Mouse (Mus musculus) CD4-positive helper T cell, adult 2 months (primary cell): ENCODE data around the gene Luc7l3.
"Not testable (repeated sequence)": the region's sequence is repeated elsewhere in the genome, so short reads cannot be mapped to it uniquely, and the experiment has no call there.

Experiments used
- DNase-seq: peaks from one replicate; pipeline ENCODE4 v3.0.0-alpha.2; 2012; ENCODE audit warnings: low read depth, missing footprints, low spot score

Gene Luc7l3

DNA sequence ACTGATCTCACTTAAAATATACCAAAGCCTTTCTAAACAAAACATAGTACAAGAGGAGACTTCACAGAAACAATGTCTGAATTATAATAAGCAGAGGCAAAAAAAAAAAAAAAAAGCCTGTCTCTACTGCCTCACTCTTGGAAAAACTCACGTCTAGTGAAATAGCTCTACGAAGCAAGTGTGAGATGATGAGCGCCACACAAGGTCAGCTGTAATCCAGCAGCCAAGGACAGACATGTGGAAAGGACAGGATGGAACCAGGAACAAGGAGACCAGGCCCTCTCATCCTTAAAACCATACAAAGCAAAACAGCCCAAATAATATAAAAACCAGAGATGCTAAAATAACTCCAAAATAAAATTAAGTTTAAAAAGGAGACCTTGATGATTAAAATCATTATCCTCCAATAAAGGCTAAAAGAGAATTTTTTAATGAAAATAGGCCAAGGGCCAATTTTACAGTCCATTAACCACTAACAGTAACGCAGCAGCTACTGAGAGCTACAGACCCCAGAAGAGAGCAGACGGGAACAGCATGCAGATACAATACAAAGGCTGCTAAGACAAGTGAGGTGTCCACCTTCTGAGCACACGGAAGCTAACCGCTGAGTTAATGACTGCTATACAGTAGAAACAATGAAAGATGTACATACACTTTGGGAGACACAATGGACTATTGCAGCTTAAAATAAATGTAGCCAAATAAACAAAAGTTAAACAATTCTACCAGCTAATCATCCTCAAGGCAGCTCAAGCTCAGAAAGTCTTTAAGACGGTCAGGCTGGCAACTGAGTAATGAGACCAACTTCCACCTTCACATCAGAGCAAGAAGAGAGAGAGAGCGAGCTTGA lies 26.6 kb downstream of the Luc7l3 start:
- DNase-seq = no peak

DNA sequence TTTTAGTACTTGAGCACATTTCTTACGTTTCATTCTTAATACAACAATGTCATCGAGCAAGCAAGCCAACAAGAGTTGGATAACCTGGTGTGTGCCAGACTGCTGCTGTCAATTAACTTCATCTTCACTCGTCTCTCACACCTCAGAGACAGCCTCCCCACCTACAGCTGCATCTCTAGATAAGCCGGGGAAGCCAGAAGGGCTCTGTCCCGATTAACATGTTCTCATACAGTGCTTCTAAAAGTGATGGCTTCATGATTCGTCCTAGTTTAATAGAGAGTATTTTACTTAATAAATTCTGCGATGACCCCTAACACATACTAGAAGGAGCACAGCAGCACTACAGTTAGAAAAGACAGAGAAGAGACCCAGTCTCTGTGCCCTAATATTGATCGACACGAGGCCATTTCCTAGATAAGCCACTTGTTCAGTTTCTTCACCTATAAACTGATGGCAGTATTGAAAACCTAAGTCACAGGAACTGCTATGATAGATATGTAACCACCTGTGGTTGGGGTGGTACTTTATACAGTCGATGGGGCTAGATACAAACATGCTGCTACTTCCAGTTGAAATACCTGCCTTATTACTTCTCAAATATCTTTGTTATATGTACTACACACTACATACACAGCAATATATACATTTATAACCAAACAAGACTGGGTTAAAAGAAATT lies 31.6 kb downstream of the Luc7l3 start:
- DNase-seq = no peak

DNA sequence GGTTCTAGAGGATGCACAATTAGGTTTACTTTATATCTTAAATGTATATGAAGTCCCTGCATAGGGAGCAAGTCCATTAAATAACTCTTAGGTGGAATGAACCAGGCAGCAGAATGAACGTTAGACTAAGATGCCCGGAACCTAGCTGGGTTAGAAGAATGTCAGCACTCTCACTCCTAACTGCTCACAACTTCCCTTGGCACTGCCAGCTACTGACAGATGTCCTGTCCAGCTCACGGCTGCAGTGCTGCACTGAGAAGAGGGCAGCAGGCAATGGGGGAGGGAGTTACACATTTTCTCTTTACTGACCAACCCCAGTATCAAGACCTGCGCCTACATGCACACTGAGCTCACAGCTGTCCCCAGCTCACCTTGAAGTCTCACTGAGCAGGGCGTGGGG lies 34.7 kb downstream of the Luc7l3 start:
- DNase-seq = no peak

DNA sequence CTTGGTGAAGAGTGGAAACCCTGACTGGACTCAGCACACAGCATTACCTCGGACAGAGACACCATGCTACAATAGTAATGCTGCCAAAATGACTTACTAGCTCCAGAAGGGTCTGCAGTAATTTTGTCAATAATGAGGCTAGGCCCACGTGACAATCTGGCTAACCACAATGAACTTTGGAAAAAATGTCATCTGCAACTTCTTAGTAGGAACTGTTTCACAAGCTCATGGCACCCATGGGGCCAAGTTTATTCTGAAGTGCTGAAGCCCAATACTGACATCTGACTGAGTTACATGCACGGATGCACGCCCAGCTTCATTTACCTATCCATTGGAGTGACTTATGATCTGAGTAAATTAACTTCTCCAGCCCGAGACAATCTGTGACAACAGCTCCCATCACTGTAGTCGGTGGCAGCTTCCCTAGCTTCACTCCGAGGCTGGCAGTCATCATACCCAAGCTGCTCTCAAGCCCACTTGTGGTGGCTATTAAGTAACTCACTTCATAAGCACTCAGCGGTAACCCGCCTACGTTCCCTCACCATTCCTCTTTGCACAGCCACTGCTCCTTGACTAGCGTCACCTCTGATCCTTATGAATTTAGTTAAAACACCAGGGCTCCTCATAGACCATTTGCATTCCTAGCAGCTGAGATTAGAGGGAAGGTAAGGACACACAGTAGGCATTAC lies 35.8 kb downstream of the Luc7l3 start:
- DNase-seq = no peak

DNA sequence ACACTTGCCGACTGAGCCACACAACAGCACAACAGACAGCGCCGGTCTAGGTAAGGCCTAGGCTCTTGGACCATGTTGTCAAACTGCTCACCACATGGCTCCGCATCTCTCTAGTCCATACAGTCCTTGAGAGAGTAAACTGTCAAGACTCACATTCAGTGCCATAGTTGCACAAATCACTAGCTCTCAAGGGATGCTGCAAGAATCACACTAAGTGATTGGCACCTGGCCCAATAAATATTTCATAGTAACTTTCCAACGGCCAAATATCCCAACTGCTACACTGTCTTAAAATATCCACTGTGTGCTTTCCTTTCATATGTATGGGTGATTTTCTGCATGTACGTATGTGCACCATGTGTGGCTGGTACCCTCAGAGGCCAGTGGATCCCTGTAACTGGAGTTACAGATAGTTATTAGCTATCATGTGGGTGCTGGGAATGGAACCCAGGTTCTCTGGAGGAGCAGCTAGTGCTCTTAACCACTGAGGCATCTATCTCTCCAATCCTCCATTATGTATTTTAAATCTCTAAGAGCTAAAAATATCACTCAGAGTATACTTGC lies 38.2 kb downstream of the Luc7l3 start:
- DNase-seq = no peak

DNA sequence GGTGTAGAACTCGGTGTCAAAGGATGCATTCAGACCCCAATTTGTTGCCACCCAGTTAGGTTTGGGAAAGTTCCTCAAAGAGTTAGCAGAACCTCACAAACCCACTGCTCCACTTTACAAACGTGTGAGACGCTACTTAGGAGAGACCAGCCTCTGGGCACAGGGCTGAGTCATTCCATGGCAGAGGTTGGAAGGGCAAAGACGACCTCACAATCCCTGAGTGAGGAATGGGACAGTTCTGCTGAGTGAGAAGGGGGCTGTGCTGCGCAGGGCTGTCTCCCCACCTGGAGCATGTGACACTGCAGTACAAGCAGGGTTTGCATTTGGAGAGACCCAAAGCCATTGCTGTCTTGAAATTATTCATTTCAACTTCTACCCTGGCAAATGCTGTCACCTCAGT lies 39.5 kb downstream of the Luc7l3 start:
- no peak for DNase-seq

DNA sequence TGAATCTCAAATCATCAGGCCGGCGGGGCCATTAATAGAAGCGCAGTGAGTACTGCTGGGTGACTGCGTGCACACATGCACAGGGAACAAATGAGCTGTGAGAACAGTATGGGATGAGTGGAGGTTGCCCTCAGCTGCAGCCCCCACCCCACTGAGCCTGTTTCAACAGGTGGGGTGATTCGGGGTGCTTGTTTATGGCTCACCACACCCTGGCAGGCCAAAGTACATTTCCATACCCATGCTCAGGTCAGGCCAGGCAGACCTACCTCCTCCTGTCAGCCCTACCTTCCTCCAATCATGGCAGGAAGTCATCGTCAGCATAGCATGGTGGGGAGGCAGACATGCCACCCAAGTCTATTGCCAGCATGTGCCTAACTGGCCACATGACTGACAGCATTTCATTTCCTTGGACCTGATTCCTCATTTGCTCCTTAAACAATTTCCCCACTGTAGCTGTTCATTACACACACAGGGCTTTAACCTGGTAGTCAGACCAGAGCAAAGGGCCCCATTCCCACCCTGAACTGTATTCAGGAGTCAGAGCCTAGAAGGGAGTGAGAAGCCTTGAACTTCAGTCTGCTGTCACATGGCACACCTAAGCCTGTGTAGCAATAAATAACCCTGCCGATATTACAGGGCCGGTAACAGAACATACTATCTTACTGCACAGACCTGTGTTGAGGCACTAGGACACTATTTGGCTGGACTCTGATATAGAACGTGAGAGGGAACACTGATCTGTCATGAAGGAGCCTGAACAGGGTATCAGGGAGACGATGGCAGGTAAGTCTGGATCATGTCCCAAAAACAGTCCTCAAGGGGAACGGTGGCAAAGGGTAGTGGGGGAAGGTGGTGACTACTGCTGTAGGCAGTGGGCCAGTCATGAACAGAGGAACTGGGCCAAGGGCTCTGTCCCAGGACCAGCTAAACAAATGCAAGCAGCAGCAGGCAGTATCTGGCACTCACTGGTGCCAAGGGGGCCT lies 40.3 kb downstream of the Luc7l3 start, which contains the start of gene Gm21885:
Gene Gm21885, plus strand, starts transcription at position 675 of the 983 bp plus-strand sequence.
- DNase-seq = no peak

DNA sequence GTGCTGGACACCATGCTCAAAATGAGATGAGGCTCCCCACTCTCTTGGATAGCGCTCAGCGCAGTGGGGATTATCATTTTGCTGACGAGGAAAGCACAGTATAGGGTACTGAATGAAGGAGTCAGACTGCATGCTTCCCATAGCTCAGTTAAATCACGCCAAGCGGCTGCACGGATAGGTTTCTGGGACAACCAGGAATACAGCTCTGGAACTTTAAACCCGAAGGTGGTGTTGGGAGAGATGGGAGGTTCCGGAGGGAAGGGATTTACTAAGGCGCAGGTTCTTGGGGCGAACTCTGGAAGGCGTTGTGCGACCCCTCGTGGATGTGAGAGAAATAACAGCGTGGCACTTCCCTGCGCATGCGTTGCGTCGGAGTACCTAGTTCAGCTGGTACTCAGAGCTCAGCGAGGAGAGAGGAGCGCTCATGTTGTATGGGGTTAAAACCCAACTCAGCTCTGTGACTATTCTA lies 44.9 kb downstream of the Luc7l3 start:
- peak; percentile 85 for DNase-seq

DNA sequence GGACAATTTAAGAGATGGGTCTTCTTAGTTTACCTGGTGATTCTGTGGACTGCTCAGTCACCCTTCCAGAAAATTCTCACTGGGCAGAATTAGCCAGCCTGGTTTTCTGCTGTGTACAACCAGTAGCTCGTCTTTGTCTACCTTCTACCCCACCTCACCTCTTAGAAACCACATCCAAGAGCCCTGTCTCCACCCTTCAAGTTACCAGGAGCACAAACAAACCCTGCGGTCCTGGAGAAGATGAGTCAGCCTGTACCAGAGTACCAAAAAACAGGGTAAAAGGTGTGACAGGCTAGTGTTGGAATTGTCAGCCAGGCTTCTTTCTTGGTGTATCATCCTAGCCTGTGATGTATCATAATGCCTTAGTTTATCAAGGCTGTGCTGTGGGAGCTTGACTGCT lies 46.1 kb downstream of the Luc7l3 start:
- peak; percentile 89 for DNase-seq

DNA sequence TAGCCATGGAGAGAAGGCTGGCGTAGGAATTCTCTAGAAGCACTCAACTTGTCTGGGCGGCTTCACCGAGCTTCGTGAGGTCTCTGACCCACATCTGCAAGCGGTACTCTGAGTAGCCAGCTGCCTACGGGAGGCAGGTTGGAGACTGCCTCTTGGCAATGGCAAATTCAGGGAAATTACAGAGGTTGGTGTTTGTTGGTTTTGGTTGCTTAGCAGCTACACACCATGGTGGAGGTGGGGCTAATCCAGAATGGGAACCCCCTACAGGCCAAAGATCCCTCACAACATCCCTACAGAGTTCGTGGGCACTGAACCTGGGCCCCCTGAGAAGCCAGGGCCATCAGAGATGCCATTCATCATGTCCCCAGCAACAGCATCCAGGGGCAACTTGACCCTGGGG lies 46.6 kb downstream of the Luc7l3 start:
- peak; percentile 78 for DNase-seq

DNA sequence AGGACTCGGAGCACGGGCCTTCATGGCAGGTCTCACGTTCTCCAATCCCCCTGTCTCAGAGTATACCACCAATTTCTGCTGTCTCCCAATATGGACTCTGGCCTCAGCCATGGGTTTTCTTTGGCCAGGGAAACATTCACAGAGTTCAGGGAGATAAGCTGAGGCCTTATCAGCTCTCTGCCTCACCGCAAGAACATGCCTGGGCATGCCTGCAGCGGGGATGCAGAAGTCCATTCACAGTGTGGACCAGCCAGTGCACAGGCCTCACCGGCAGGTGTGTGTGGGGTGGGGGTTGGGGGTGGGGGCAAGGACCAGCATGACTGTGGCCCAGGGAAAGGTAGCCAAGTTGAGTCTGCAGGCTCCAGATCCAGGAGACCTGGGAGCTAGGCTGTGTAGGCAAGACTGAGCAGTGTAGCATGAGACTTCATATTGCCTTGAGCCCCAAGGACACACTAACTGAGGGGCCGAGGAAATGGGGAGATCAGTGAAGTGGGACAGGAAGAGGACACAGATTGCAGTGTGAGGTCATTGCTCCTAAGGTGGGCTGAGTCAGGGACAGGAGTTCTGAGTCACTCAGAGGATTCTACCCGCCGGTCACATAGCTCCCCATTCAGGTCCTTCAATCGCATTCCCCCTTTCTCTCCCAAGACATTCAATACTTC lies 47.5 kb downstream of the Luc7l3 start:
- peak; percentile 21 for DNase-seq

DNA sequence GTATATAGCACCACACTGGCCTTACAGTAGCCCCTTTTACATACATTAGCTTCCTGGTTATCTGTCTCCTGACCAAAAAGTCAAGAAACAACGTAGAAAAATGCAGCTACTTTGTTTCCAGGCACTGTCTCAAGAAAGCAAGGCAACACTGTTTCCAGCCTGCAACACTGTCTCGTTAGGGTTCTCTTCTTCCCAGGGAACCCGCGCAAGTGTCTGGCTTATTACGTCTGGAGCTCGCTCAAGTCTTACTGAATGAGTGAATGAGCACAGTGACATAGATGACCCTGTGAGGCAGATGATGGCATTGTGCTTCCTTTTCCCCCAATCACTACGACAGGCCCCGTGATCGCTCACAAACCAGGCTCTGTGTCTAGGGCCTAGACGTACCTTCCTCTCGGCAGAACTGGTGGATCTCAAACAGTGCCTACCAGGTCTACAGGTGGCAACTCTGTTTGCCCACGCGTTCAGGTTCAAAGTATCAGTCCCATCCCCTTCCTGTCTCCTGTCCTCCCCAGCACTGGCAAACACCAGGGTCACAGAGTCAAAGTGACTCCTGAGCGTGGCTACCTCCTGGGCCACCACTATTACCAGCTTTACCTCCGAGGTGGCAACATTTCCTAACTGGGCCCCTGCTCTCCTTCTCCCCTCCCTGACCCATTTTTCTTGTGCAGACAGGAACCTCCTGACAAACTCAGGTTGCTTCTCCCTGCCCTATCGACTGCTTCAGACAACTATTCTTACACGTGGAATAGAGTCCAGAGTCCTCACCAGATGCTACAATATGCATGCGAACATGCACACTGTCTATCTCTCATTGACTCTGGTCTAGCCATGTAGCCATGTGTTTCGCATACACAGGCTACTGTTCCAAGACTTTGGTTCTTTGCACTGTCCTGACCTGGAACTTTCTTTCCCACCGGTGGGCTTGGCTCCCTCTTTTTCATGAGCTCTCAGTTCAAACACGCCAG lies 48.5 kb downstream of the Luc7l3 start:
- DNase-seq = no peak

DNA sequence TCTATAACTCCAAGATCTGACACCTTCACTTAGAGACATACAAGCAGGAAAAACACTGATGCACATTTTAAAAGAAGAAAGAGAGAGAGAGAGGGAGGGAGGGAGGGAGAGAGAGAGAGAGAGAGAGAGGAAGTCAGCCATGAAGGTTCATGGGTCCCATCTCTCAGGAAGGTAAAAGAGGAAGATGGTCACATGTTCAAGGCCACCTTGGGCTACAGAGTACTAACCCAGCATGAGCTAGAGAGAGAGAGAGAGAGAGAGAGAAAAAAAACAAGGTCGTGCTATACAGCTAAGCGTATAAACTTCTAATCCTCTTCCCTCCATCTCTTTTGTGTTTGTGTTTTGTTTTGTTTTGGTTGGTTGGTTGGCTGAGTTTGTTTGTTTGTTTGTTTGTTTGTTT lies 50.8 kb downstream of the Luc7l3 start:
- no peak for DNase-seq

DNA sequence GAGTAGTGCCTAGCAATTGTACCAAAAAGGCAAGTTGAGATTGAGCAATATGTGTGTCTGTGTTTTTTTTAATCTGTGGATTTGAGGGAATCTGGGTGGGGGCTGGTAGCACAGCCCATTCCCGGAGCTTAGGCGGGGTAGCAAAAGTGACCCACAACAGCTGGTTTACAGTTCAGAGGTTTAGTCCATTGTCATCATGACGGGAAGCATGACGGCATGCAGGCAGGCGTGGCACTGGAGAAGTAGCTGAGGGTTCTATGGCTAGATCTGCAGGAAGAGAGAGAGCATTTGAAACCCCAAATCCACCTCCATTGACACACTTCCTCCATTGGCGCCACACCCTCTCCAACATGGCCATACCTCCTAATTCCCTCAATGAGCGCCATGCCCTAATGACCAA lies 51.9 kb downstream of the Luc7l3 start:
- DNase-seq = no peak

DNA sequence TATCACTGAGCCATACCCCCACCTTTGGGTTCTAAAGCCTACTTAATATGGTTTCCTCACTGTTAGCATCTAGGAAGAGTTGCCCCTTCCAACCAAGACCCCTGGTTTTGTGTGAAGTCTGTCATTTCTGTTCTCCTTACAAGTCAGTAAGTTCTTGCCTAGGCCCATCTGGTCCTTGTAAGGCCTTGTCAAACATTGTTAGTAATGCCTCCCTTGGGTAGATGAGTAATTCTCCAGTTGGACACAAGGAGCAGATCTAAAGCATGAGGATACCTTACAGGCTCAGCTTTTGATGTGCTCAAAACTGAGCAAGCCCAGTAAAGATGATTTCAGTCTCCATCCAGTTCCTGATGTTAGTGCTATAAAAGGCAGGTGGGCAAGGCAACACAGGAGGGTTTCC lies 53.0 kb downstream of the Luc7l3 start:
- no peak for DNase-seq

DNA sequence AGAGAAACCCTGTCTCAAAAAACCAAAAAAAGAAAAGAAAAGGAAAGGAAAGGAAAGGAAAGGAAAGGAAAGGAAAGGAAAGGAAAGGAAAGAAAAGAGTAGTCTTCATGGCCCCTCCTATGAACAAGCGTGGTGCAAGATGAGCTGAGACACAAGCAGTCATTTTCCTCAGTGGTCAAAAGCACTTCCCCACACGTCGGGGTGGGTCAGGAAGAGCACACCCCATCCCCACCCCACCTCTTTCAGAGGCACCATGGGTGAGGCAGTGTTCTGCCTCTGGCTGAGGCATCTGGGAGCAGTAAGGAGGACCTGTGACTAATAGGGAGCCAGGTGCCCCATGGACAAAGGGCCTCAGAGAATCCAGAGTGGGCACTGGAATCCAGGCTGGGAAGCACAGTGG lies 55.6 kb downstream of the Luc7l3 start:
- DNase-seq = not testable (repeated sequence)

DNA sequence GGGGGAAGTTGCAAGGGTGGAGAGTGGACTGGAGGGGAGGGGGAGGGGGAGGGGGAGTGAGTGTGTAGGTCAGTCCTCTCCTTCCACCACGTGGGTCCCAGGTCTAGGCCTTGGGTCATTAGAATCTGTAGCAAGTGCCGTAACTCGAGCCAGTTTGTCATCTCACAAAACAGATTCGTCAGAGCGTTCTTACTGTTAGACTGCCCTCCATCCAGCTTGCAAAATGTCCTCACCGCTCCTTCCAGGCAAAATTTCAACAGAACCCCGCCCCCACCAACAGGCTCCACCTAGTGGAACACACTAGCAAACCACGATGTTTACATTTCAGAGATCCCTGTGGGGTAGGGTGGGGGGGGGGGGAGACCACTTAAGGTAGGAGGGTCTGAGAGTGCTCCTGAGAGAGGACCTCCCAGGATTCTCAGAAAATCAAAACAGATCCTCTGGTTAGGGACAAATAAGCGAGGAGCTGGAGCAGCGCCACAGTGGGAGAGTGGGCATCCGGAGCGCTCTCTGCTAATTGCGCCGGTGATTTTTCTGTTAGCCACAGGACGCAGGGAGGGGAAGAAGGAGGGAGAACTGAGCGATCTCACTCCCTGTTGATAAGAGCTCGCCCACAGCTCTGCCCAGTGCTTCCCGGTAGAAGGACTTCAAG lies 56.5 kb downstream of the Luc7l3 start:
- DNase-seq = peak; percentile 46

DNA sequence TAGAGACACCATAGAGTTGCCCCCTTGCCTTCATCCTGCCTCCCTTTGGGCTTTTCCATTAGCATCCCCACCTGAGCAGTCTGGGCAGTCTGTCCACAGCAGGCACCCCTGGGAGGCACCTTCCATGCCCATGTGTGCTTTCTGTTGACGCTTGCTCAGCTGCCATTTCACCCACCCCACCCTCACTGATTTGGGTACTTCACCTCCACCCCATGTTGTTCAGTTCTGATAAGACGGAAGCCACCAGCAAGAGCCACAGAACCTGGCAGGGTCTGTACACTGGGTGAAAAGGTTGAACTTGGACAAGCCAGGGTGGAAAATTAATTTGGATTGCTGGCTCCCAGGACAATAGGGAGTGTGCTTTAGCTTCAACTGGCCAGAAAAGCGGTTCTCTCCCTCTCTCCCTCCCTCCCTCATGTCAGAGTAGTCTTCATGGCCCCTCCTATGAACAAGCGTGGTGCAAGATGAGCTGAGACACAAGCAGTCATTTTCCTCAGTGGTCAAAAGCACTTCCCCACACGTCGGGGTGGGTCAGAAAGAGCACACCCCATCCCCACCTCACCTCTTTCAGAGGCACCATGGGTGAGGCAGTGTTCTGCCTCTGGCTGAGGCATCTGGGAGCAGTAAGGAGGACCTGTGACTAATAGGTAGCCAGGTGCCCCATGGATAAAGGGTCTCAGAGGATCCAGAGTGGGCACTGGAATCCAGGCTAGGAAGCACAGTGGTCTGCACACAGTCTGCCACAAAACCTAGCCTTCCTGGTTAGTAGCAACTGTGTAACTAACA lies 60.0 kb downstream of the Luc7l3 start:
- DNase-seq = no peak
